Mouse (Mus musculus) megakaryocyte-erythroid progenitor cell, adult 5-6 weeks (primary cell): ENCODE measurements at regions not wholly inside any gene's neighbourhood (a gene's known extent, or its start where the extent isn't known, plus 50 kb on each side); places are given as distances from the start of the nearest gene placed in this dataset.

Experiments
- ATAC-seq: replicated peaks from 2 replicates; pipeline ENCODE4 v1.8.0; 2016; ENCODE audit warnings: mild to moderate bottlenecking, inconsistent platforms; ENCODE audit not compliant: severe bottlenecking, poor library complexity, low FRiP score, low TSS enrichment

DNA sequence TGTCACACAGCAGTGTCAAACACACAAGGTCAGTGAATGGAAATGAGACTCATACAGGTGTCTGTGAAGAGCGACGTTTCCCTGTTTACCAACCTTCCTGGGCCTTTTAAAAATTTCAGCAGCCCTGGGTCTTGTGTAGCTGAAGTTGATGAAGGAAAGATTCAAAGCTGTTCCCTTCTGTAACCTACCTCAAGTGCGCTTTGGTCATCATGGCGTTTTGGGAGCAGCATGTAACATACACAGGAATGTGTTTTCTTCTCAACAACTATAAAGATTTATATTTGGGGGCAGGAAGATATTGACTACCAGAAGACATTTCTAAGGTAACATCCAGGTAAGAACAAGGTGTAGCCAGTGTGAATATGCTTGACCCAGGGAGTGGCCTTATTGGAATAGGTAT, 466.9 kb upstream of the Cdh4 start:
- ATAC-seq = no peak

DNA sequence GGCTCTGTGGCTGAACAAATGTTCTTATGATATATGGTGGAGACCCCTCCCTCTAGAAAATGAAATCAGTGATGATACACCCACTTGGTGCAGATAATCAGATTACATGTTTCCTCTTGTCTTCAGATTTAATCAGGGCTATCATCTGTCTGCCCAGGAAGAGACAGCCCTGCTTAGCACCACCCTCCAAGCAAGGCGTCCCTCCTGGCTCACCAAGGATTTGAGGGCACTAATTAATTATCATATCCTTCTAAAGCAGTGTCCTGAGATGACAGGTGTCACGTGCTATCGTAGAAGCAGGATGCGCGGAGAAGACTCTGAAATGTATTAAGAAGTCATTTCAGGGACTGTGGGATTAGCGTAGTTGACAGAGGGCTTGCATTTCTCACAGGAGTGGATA, 466.2 kb upstream of the Cdh4 start:
- ATAC-seq = no peak

DNA sequence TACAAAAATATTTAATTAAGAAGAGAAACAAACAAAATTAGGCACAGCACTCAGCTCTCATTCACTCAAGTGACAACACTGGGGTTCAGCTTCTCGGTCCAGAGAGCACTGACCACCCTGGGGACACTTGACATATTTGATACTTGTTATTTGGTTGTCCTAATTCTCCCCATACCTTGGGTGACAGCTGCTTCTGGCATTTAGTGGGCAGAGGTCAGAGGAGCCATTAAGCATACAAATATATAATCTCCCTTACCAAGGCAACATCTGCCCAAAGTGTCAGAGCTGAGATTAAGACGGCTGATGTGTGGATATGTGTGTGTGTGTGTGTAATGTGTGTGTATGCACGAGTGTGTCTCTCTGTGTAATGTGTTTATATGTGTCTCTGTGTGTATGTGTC, 465.7 kb upstream of the Cdh4 start:
- ATAC-seq = no peak

DNA sequence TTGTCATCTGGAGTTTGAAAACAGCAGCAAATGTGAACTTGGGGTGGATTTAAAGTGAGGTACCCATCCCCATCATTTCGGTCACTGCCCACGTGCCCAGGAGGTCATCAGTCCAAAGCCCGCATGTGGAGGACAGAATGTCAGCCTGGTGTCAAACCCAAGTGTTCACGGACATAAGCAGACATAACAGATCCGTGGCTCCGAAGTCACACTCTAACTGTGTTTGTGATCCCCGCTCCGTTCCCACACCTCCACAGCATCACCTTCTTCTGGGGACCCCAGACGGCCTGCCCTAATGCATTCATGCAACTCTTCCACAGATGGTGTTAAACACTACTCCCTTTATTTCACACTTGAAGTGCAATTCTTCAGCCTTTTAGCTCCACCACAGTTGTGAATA, 462.8 kb upstream of the Cdh4 start:
- no peak for ATAC-seq

DNA sequence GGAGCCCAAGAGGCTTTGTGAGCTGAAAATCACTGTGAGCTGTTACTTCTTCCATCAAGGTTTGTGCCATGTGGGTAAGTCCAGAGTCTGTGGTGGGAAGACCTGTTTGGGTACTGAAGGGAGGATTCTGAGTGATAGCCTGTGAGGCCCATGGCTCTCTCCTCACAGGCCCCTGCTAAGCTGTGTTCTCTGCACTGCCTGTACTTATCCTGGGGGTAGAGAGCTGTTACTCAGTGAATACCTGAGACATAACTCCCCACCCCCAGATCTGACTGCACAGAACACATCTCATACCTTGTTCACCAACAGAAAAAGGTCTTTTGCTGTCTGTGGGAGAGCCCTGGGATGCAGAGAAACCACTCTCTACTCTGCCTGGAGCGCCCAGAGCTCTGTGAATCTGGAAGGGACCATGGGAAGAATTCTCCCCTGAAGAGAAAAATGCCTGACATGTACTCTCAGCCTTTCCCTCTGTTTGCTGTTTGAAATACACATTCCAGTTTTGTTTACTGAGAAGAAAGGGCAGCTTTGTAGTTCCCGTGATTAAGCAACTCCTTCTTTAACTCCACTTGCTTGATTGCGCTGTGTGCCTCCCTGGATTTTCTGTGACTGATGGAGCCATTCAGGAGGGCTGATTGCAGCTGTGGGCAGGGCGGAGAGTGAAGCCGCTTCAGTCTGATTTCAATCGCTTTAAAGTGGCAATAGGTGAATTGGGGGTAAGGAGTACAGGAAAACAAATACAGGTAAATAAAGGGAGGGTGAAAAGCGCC, 460.3 kb upstream of the Cdh4 start:
- ATAC-seq = no peak

- ATAC-seq = no peak
These were observed 458.4 kb upstream of the Cdh4 start for GRCm38 (mm10) chr2:178983801-178984200.

DNA sequence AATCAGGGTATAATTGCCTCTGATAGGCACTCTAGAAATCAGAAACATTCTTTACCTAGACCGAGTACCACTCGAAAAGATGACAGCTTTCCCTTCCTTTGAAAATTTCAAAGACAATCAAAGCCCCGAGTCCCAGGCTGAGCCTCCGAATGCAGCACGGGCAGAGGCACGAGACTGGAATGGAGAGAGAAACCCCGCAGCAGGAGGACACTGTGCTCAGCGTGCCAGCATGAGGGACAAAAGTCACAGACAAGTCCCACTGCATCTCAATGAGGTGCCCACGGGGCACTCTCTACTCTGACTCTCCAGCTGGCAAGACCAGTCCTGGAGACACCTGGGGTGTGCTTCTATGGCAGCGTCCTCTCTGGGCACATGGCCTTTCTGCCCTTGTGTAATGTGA, 454.3 kb upstream of the Cdh4 start:
- no peak for ATAC-seq

GRCm38 (mm10) chr2:178989291-178989690, 452.9 kb upstream of the Cdh4 start:
- no peak for ATAC-seq

- no peak for ATAC-seq
These were observed 452.4 kb upstream of the Cdh4 start for GRCm38 (mm10) chr2:178989784-178990183.

GRCm38 (mm10) chr2:178990959-178991358, 451.3 kb upstream of the Cdh4 start:
- ATAC-seq = no peak

- no peak for ATAC-seq
These were observed 449.7 kb upstream of the Cdh4 start for GRCm38 (mm10) chr2:178992334-178993116.

GRCm38 (mm10) chr2:178997921-178998320, 444.3 kb upstream of the Cdh4 start:
- no peak for ATAC-seq

DNA sequence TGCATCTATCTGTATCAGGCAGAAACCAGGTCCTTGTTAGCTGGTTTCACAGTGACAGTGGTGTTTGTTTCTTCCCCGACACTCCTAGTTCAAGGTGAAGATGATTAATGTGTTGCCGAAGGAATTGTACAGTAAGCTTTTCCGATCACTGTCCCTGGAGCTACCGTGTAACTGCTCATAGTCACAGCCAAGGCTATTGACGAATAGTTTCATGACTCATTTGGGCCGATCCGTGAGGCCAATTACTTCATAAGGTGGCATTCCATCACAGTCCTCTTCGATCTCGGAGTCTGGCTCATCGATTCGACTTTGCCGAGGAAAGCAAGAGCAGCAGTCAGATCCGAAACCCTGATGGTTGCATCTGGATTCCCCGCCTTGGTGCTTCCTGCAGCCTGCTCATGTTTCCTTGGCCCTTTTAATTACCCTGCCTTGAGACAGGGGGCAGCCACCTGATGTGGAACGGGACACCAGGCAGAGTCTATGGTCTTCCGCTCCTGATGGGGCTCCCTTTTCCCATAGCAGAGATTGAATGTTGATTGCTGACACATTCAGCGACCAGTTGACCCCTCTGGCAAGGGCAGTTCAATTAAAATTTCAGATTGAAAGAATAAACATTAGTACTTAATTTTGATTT, 441.7 kb upstream of the Cdh4 start:
- ATAC-seq = no peak

- ATAC-seq = no peak
These were observed 434.5 kb upstream of the Cdh4 start for GRCm38 (mm10) chr2:179007766-179008165.

GRCm38 (mm10) chr2:179013891-179014593, 428.2 kb upstream of the Cdh4 start:
- ATAC-seq = no peak

- no peak for ATAC-seq
These were observed 419.5 kb upstream of the Cdh4 start for GRCm38 (mm10) chr2:179022675-179023194.

DNA sequence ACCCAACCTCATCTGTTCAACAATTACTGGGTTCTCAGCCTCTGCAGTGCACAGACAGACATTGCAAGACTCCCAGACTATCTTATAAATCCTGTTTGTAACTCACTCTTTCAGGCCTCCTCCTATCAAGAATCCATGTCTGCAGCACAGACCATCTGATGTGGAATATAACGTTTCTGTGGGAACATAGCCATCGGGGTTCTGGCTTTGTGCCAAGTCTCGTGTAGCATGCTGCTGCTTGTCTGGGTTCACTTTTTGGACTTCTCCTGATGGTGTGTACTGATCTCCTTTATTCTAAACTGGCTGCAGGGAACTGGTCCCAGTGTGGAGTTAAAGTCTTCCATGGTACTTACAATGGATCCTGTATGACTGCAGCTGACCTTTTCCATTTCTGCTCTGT, 418.0 kb upstream of the Cdh4 start:
- ATAC-seq = no peak

GRCm38 (mm10) chr2:179033171-179033570, 409.1 kb upstream of the Cdh4 start:
- no peak for ATAC-seq

GRCm38 (mm10) chr2:179035446-179035845, 406.8 kb upstream of the Cdh4 start:
- no peak for ATAC-seq

GRCm38 (mm10) chr2:179039697-179040096, 402.5 kb upstream of the Cdh4 start:
- no peak for ATAC-seq
